Comparison of ENCODE assay signal across 8 mouse cellular contexts in the genomic region with DNA sequence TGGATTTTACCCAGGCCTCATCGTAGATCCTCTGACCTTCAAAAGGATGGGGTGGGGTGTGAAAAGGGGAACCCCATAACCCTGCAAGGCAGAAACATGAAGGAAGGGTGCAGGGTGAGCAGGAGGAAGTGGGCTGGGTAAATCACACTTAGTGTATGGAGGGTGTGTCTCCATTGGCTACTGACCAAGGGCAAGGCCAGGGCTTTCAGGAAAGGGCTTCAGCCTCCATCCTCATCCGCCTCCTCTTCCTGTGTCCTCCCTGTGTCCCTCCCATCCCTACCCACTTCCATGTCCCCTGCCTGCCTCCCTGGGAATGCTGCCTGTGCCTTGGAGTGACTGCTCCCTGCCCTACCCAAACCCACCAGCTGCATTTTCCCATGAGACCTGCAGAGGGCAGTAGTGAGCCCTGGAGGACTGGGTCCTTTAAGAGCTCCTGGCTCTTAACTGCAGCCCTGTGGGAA. TPM values are rescaled to one million over a fixed set of nuclear protein-coding genes. Genes with fewer than 3 reads are reported as not detected.
DNase-seq lines count a peak whose midpoint lies in the region; ATAC-seq lines count a peak whose summit lies in the region.

No protein-coding gene starts in this region.

- H3K27me3 ChIP-seq in kidney, embryonic 15.5 days, result no peaks in the 10 kb centered on the region
- H3K27me3 ChIP-seq in hindbrain, embryonic 15.5 days, result no peaks in the 10 kb centered on the region
- no peaks in the 10 kb centered on the region for H3K27me3 ChIP-seq in midbrain, embryonic 11.5 days (ENCODE audit: control insufficient read depth, insufficient read depth, low read length)

- H3K9me3 ChIP-seq in kidney, embryonic 15.5 days (replicated peaks), result no peaks in the 10 kb centered on the region
- no peaks in the 10 kb centered on the region for H3K9me3 ChIP-seq in hindbrain, embryonic 15.5 days
- H3K9me3 ChIP-seq in midbrain, embryonic 11.5 days (ENCODE audit: control insufficient read depth, low read length), result no peaks in the 10 kb centered on the region

- 69% methylated on average over 2 of the region's 2 CpGs for WGBS in kidney, embryonic 15.5 days
- 69% methylated on average over 2 of the region's 2 CpGs for WGBS in hindbrain, embryonic 15.5 days
- WGBS in midbrain, embryonic 11.5 days, result 73% methylated on average over 2 of the region's 2 CpGs

- H3K27ac ChIP-seq in kidney, embryonic 15.5 days, result no peak overlapping the region
- H3K27ac ChIP-seq in hindbrain, embryonic 15.5 days (replicated peaks), result 0 out of 2 replicates have a peak overlapping the region, but pooled peaks have one; percentile 16
- no peak overlapping the region for H3K27ac ChIP-seq in midbrain, embryonic 11.5 days (ENCODE audit: low read depth, low read length)

- DNase-seq in kidney, adult 18-20 months, result peak; percentile 71
- peak; percentile 47 for DNase-seq in c-Kit-positive CD71-positive TER-119-negative erythroid progenitor cells, embryonic 14.5 days (ENCODE audit: low read depth)
- peak; percentile 81 for DNase-seq in forelimb bud, embryonic 11.5 days (ENCODE audit: low read depth, low spot score)
- DNase-seq in left cerebral cortex, postnatal 25 days (ENCODE audit: low spot score in 2 of 2), result peak; percentile 60 to 71
- peak; percentile 96 for DNase-seq in midbrain, embryonic 11.5 days (ENCODE audit: low spot score, missing footprints)
- DNase-seq in spleen, adult 12 weeks (ENCODE audit: low spot score), result peak; percentile 23

- H3K36me3 ChIP-seq in kidney, embryonic 15.5 days, result peaks cover 97% of the 10 kb centered on the region
- H3K36me3 ChIP-seq in hindbrain, embryonic 15.5 days, result peaks cover 77% of the 10 kb centered on the region
- peaks cover 62% of the 10 kb centered on the region for H3K36me3 ChIP-seq in midbrain, embryonic 11.5 days (ENCODE audit: control insufficient read depth, insufficient read depth, low read length)

- no peak overlapping the region for H3K4me3 ChIP-seq in kidney, embryonic 15.5 days (replicated peaks)
- H3K4me3 ChIP-seq in hindbrain, embryonic 15.5 days, result no peak overlapping the region
- H3K4me3 ChIP-seq in midbrain, embryonic 11.5 days (ENCODE audit: low read depth, low read length), result no peak overlapping the region

- no peak for ATAC-seq in kidney, embryonic 15.5 days (replicated peaks; ENCODE audit: low FRiP score)
- ATAC-seq in hindbrain, embryonic 15.5 days (ENCODE audit: low FRiP score, low read depth), result peak; percentile 23; the same call in 1 of the 2 replicates
- peak; percentile 30; the same call in 1 of the 2 replicates for ATAC-seq in midbrain, embryonic 11.5 days (ENCODE audit: low FRiP score)

- no peak overlapping the region for H3K9ac ChIP-seq in kidney, embryonic 15.5 days
- no peak overlapping the region for H3K9ac ChIP-seq in hindbrain, embryonic 15.5 days
- no peak overlapping the region for H3K9ac ChIP-seq in midbrain, embryonic 11.5 days (ENCODE audit: low read length)

- H3K4me1 ChIP-seq in kidney, embryonic 15.5 days, result no peaks in the 10 kb centered on the region
- 0 out of 2 replicates have a peak, but pooled peaks cover under 1% of the 10 kb centered on the region for H3K4me1 ChIP-seq in hindbrain, embryonic 15.5 days (replicated peaks)
- H3K4me1 ChIP-seq in midbrain, embryonic 11.5 days (ENCODE audit: control insufficient read depth, insufficient read depth, low read length), result no peaks in the 10 kb centered on the region

- no peak overlapping the region for H3K4me2 ChIP-seq in kidney, embryonic 15.5 days
- H3K4me2 ChIP-seq in hindbrain, embryonic 15.5 days, result no peak overlapping the region
- no peak overlapping the region for H3K4me2 ChIP-seq in midbrain, embryonic 11.5 days

- intact Hi-C loops in left cerebral cortex, postnatal 25 days (cut with DNase I), result no loop called here

RNA-seq across cellular contexts. Expression of gene Ppif, which starts 47.8 kb away (rescaled TPM):
- 41.5 and 42.1 TPM in 2 replicates for polyA plus RNA-seq in kidney, embryonic 15.5 days (2015; fragmentation: Nextera tagmentation; extraction: Ambion mirVana)
- polyA plus RNA-seq in hindbrain, embryonic 15.5 days (2015; fragmentation: Nextera tagmentation; extraction: Ambion mirVana), result 33.2 and 40.7 TPM in 2 replicates
- 10 to 100 TPM; 22.5 to 22.7 TPM for total RNA-seq in left cerebral cortex, postnatal 25 days (2021)
- 36.2 and 37.4 TPM in 2 replicates for polyA plus RNA-seq in midbrain, embryonic 11.5 days (2014; fragmentation: Nextera tagmentation; extraction: Ambion mirVana)

Comparison
In these comparisons a context has a peak if more than half of its experiments do, and no peak if none do; other contexts are left out.
1. DNase-seq: peak in every context shown above with its lines; median percentile 96 in midbrain, embryonic 11.5 days; 81 in forelimb bud, embryonic 11.5 days; 71 in kidney, adult 18-20 months; 66 in left cerebral cortex, postnatal 25 days; 47 in c-Kit-positive CD71-positive TER-119-negative erythroid progenitor cells, embryonic 14.5 days; 23 in spleen, adult 12 weeks.